Mouse (Mus musculus) lung, embryonic 15.5 days (tissue): ENCODE data around the gene Krt18. TPM values are rescaled to one million over a fixed set of nuclear protein-coding genes. Genes with fewer than 3 reads are reported as not detected.
"Not testable (repeated sequence)": the region's sequence is repeated elsewhere in the genome, so short reads cannot be mapped to it uniquely, and the experiment has no call there.

Experiments
- ATAC-seq: fragments of 200-750 bp; cut with Nextera tagmentation; 2 replicates; pipeline ENCODE4 v1.8.0; 2017; ENCODE audit warnings: moderate number of reproducible peaks, borderline replicate concordance; ENCODE audit not compliant: low FRiP score, low TSS enrichment; ENCODE audit errors: extremely low read depth
- H3K27ac ChIP-seq: fragments of 300-500 bp; sonication (generic); 2 replicates; pipeline ENCODE4 v1.5.1; 2015; ENCODE audit warnings: moderate library complexity, mild to moderate bottlenecking, inconsistent platforms
- H3K27me3 ChIP-seq: fragments of 300-500 bp; sonication (generic); 2 replicates; pipeline ENCODE4 v1.6.1; 2015; ENCODE audit warnings: inconsistent platforms
- H3K36me3 ChIP-seq: fragments of 300-500 bp; sonication (generic); 2 replicates; pipeline ENCODE4 v1.6.1; 2015; ENCODE audit warnings: inconsistent platforms
- H3K4me1 ChIP-seq: fragments of 300-500 bp; sonication (generic); 2 replicates; pipeline ENCODE4 v1.6.1; 2015; ENCODE audit warnings: inconsistent platforms
- H3K4me2 ChIP-seq: fragments of 300-500 bp; sonication (generic); 2 replicates; pipeline ENCODE4 v1.6.1; 2015; ENCODE audit warnings: inconsistent platforms, mild to moderate bottlenecking, moderate library complexity
- H3K4me3 ChIP-seq: fragments of 300-500 bp; sonication (generic); 2 replicates; pipeline ENCODE4 v1.5.1; 2015; ENCODE audit warnings: mild to moderate bottlenecking, inconsistent platforms
- H3K9ac ChIP-seq: fragments of 300-500 bp; sonication (generic); 2 replicates; pipeline ENCODE4 v1.6.1; 2015; ENCODE audit warnings: inconsistent platforms
- H3K9me3 ChIP-seq: fragments of 300-500 bp; sonication (generic); 2 replicates; pipeline ENCODE4 v1.6.1; 2016; ENCODE audit warnings: inconsistent platforms
- WGBS: fragments of 180-500 bp; shearing (Covaris S2); methylation state at CpG from one replicate; pipeline ENCODE4 v1.1.7; 2015; 5-methylcytosine and 5-hydroxymethylcytosine counted together
- polyA plus RNA-seq: library from polyadenylated mRNA; unstranded; fragments of >200 nt; fragmentation: Nextera tagmentation; extraction: Ambion mirVana; gene quantifications from 2 replicates; pipeline ENCODE4 v1.2.1, GENCODE M21; 2015

Gene Krt18
- polyA plus RNA-seq, 1 experiment from 2014 or later = 264 TPM

GRCm38 (mm10) chr15:102073559-102074069 lies 45.6 kb downstream of the Krt18 start, which contains the start of gene Eif4b:
TSS of gene Eif4b (plus strand) at chr15:102073773.
- Histone ChIP-seq H3K27me3 (no peaks in the 10 kb centered on the region), H3K4me1 (peaks cover 32% of the 10 kb centered on the region), H3K36me3 (no peaks in the 10 kb centered on the region), H3K9me3 (no peaks in the 10 kb centered on the region), H3K4me2 (peak within 1 kb of the TSS; percentile 80), H3K27ac (peak within 1 kb of the TSS; percentile 96), H3K9ac (peak within 1 kb of the TSS; percentile 99), H3K4me3 (peak within 1 kb of the TSS; percentile 98)
- ATAC-seq = peak; percentile 94
- WGBS = under 1% methylated on average over 58 of the region's 58 CpGs

- Histone ChIP-seq H3K4me3 (peak overlapping the region; percentile 98), H3K4me2 (peak overlapping the region; percentile 80), H3K36me3 (no peaks in the 10 kb centered on the region), H3K4me1 (peaks cover 32% of the 10 kb centered on the region), H3K9ac (peak overlapping the region; percentile 99), H3K27me3 (no peaks in the 10 kb centered on the region), H3K9me3 (no peaks in the 10 kb centered on the region), H3K27ac (peak overlapping the region; percentile 96)
- under 1% methylated on average over 57 of the region's 57 CpGs for WGBS
- peak; percentile 47 for ATAC-seq
Observed at GRCm38 (mm10) chr15:102074070-102074731, 46.2 kb downstream of the Krt18 start.

- H3K4me3 ChIP-seq = peak overlapping the region; percentile 98
- H3K27ac ChIP-seq = peak overlapping the region; percentile 96
- H3K36me3 ChIP-seq = no peaks in the 10 kb centered on the region
- no peaks in the 10 kb centered on the region for H3K9me3 ChIP-seq
- H3K4me1 ChIP-seq = peaks cover 26% of the 10 kb centered on the region
- peak overlapping the region; percentile 80 for H3K4me2 ChIP-seq
- 6% methylated on average over 11 of the region's 11 CpGs for WGBS
- peak overlapping the region; percentile 99 for H3K9ac ChIP-seq
- no peaks in the 10 kb centered on the region for H3K27me3 ChIP-seq
- ATAC-seq = no peak
Observed at GRCm38 (mm10) chr15:102074876-102075585, 47.1 kb downstream of the Krt18 start.

- Histone ChIP-seq H3K4me1 (peaks cover 23% of the 10 kb centered on the region), H3K27me3 (no peaks in the 10 kb centered on the region), H3K36me3 (peaks cover 4% of the 10 kb centered on the region; the same call in 1 of the 2 replicates), H3K4me3 (no peak overlapping the region), H3K27ac (no peak overlapping the region), H3K4me2 (no peak overlapping the region), H3K9ac (no peak overlapping the region), H3K9me3 (no peaks in the 10 kb centered on the region)
- no peak for ATAC-seq
- 79% methylated on average over 2 of the region's 2 CpGs for WGBS
Observed at GRCm38 (mm10) chr15:102077111-102077677, 49.2 kb downstream of the Krt18 start.

GRCm38 (mm10) chr15:102079221-102079620 lies 51.2 kb downstream of the Krt18 start:
- ATAC-seq = no peak
- Histone ChIP-seq H3K27me3 (no peaks in the 10 kb centered on the region), H3K4me2 (no peak overlapping the region), H3K9ac (no peak overlapping the region), H3K36me3 (peaks cover 24% of the 10 kb centered on the region), H3K27ac (no peak overlapping the region), H3K9me3 (no peaks in the 10 kb centered on the region), H3K4me1 (peaks cover 17% of the 10 kb centered on the region), H3K4me3 (no peak overlapping the region)
- WGBS = 66% methylated on average over 4 of the region's 4 CpGs

GRCm38 (mm10) chr15:102079924-102080323 lies 51.9 kb downstream of the Krt18 start:
- 71% methylated on average over 8 of the region's 8 CpGs for WGBS
- H3K4me3 ChIP-seq = not testable (repeated sequence)

GRCm38 (mm10) chr15:102080429-102080828 lies 52.4 kb downstream of the Krt18 start:
- Histone ChIP-seq H3K4me3 (no peak overlapping the region), H3K27me3 (no peaks in the 10 kb centered on the region), H3K4me1 (peaks cover 9% of the 10 kb centered on the region), H3K4me2 (no peak overlapping the region), H3K36me3 (peaks cover 34% of the 10 kb centered on the region), H3K9me3 (no peaks in the 10 kb centered on the region), H3K27ac (no peak overlapping the region), H3K9ac (no peak overlapping the region)
- WGBS = 54% methylated on average over 2 of the region's 2 CpGs
- ATAC-seq = no peak

More at GRCm38 (mm10) chr15:102079924-102080323, 51.9 kb downstream of the Krt18 start:
- H3K9me3 ChIP-seq, H3K4me2 ChIP-seq, ATAC-seq, H3K27ac ChIP-seq, H3K9ac ChIP-seq, H3K27me3 ChIP-seq: not testable (repeated sequence)
- Histone ChIP-seq H3K36me3 (peaks cover 31% of the 10 kb centered on the region), H3K4me1 (peaks cover 14% of the 10 kb centered on the region)

Other genes starting within 250 kb of the Krt18 start
- not detected in 2 replicates for gene Krt72, start 241.7 kb upstream of the Krt18 start, polyA plus RNA-seq
- not detected in 2 replicates for gene Krt73, start 225.8 kb upstream of the Krt18 start, polyA plus RNA-seq
- not detected in 2 replicates for gene Krt2, start 210.0 kb upstream of the Krt18 start, polyA plus RNA-seq
- 0.54 and 0.55 TPM in 2 replicates for gene Krt1, start 177.4 kb upstream of the Krt18 start, polyA plus RNA-seq
- gene Krt77, start 158.5 kb upstream of the Krt18 start, polyA plus RNA-seq = not detected in 2 replicates
- gene Krt76, start 135.3 kb upstream of the Krt18 start, polyA plus RNA-seq = not detected in 2 replicates
- gene Krt4, start 103.4 kb upstream of the Krt18 start, polyA plus RNA-seq = 13.3 and 18.4 TPM in 2 replicates
- 0.97 and 1.0 TPM in 2 replicates for gene Krt79, start 87.9 kb upstream of the Krt18 start, polyA plus RNA-seq
- gene Krt78, start 73.9 kb upstream of the Krt18 start, polyA plus RNA-seq = 0.22 TPM in 1 of 2 replicates, not detected in the other
- 307 and 345 TPM in 2 replicates for gene Krt8, start 23.7 kb upstream of the Krt18 start, polyA plus RNA-seq
- 118 and 121 TPM in 2 replicates for gene Eif4b, start 45.6 kb downstream of the Krt18 start, polyA plus RNA-seq
- 47.6 and 54.5 TPM in 2 replicates for gene Tns2, start 72.2 kb downstream of the Krt18 start, polyA plus RNA-seq
- 18.8 and 20.5 TPM in 2 replicates for gene Spryd3, start 108.1 kb downstream of the Krt18 start, polyA plus RNA-seq
- gene Igfbp6, start 116.2 kb downstream of the Krt18 start, polyA plus RNA-seq = 12.3 and 16.8 TPM in 2 replicates
- gene Soat2, start 122.3 kb downstream of the Krt18 start, polyA plus RNA-seq = 0.20 and 0.34 TPM in 2 replicates
- gene Zfp740, start 175.1 kb downstream of the Krt18 start, polyA plus RNA-seq = 60.7 and 67.1 TPM in 2 replicates
- 74.1 and 78.1 TPM in 2 replicates for gene Csad, start 176.5 kb downstream of the Krt18 start, polyA plus RNA-seq
- 2.0 and 3.2 TPM in 2 replicates for gene Itgb7, start 203.8 kb downstream of the Krt18 start, polyA plus RNA-seq
- gene Rarg, start 229.3 kb downstream of the Krt18 start, polyA plus RNA-seq = 43.7 and 43.8 TPM in 2 replicates
- gene Gm9918, start 242.4 kb downstream of the Krt18 start, polyA plus RNA-seq = 0.53 and 0.57 TPM in 2 replicates